Mouse (Mus musculus): ENCODE results near the gene Gbgt1.
"Not testable (repeated sequence)": the region's sequence is repeated elsewhere in the genome, so short reads cannot be mapped to it uniquely, and the experiment has no call there.

The Gbgt1 gene

GRCm38 (mm10) chr2:28496671-28497070 lies at the start of gene Gbgt1:
TSS of gene Gbgt1 (plus strand) at chr2:28496891.
- in situ Hi-C loops (cut with MboI; ENCODE audit: low pct_unique_long_range_greater_than_20kb in 1 of 2, low sequenced_read_pairs in 2 of 2, unreplicated experiment in 1 of 2), result no loop called here

DNA sequence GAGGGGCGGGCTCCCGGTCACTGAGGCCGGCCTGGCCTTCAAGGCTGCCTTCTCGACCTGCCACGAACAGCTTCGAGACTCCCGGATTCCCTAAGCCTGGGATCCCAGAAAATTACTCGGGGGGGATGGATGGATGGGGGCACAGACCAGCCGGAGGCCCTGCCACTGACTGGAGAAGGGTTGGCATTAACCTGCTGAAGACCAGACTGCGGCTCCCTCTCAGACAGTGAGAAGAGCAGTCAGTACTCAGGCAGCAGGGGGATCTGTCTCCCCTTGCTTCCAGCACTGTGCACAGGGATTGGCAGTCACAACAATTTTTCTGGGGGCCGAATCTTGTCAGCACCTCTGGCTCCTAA lies 49.4 kb upstream of the Gbgt1 start:
- in situ Hi-C loops (cut with MboI; ENCODE audit: low pct_unique_long_range_greater_than_20kb in 1 of 2, low sequenced_read_pairs in 2 of 2, unreplicated experiment in 1 of 2), result no loop called here

GRCm38 (mm10) chr2:28451663-28452062 lies 45.0 kb upstream of the Gbgt1 start:
- in situ Hi-C loops (cut with MboI; ENCODE audit: low pct_unique_long_range_greater_than_20kb in 1 of 2, low sequenced_read_pairs in 2 of 2, unreplicated experiment in 1 of 2), result no loop called here

DNA sequence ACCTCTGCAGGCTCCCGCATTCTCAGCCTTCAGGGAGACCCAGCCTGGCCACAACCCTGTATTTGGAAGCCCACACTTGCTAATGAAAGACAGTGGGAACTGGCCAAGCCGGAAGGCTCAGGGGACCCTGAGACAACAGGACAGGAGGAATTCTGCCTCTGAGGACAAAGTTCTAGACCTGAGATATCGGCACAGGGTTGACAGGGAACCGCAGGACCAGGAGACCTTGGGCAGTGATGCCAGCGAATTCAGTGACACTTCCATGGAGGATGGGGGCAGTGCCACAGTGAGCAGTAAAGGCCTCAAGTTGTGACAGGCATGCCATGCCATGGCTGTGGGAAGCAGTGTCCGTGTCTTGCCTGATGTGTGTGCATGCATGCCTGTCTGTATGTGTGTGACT lies 43.2 kb upstream of the Gbgt1 start:
- in situ Hi-C loops (cut with MboI; ENCODE audit: low pct_unique_long_range_greater_than_20kb in 1 of 2, low sequenced_read_pairs in 2 of 2, unreplicated experiment in 1 of 2), result no loop called here

- in situ Hi-C loops (cut with MboI; ENCODE audit: low pct_unique_long_range_greater_than_20kb in 1 of 2, low sequenced_read_pairs in 2 of 2, unreplicated experiment in 1 of 2), result no loop called here
Measured at GRCm38 (mm10) chr2:28456616-28457015, 40.1 kb upstream of the Gbgt1 start.

GRCm38 (mm10) chr2:28463919-28464318 lies 32.8 kb upstream of the Gbgt1 start:
- in situ Hi-C loops (cut with MboI; ENCODE audit: low pct_unique_long_range_greater_than_20kb in 1 of 2, low sequenced_read_pairs in 2 of 2, unreplicated experiment in 1 of 2), result no loop called here

DNA sequence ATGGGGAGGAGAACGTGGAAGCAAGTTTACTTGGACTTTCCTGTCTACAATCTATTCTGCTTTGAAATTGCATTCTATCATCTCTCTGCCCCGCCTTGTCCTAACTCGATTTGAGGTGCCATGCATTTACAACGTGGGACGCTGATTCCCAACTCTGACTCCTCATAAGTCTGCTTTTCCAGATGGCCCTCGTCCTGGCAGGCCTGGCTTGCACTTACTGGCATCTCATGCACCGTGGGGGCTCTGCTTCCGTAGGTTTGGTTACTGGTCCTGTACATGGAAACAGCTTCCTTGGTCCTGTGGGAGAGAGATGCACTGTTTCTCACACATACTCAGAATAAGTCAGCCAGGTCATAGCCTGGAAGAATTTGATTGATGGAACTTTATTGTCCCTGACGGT lies 31.8 kb upstream of the Gbgt1 start:
- in situ Hi-C loops (cut with MboI; ENCODE audit: low pct_unique_long_range_greater_than_20kb in 1 of 2, low sequenced_read_pairs in 2 of 2, unreplicated experiment in 1 of 2), result no loop called here

- in situ Hi-C loops (cut with MboI; ENCODE audit: low pct_unique_long_range_greater_than_20kb in 1 of 2, low sequenced_read_pairs in 2 of 2, unreplicated experiment in 1 of 2), result no loop called here
Measured at GRCm38 (mm10) chr2:28465836-28466518, 30.7 kb upstream of the Gbgt1 start, which contains the start of gene 1700007K13Rik. TSS of gene 1700007K13Rik (minus strand) at chr2:28466332.

- in situ Hi-C loops (cut with MboI; ENCODE audit: low pct_unique_long_range_greater_than_20kb in 1 of 2, low sequenced_read_pairs in 2 of 2, unreplicated experiment in 1 of 2), result no loop called here
Measured at GRCm38 (mm10) chr2:28467860-28468485, 28.7 kb upstream of the Gbgt1 start, which contains the start of gene Mrps2. TSS of gene Mrps2 (plus strand) at chr2:28468066.

GRCm38 (mm10) chr2:28468486-28469225 lies 28.0 kb upstream of the Gbgt1 start:
- in situ Hi-C loops (cut with MboI; ENCODE audit: low pct_unique_long_range_greater_than_20kb in 1 of 2, low sequenced_read_pairs in 2 of 2, unreplicated experiment in 1 of 2), result no loop called here

DNA sequence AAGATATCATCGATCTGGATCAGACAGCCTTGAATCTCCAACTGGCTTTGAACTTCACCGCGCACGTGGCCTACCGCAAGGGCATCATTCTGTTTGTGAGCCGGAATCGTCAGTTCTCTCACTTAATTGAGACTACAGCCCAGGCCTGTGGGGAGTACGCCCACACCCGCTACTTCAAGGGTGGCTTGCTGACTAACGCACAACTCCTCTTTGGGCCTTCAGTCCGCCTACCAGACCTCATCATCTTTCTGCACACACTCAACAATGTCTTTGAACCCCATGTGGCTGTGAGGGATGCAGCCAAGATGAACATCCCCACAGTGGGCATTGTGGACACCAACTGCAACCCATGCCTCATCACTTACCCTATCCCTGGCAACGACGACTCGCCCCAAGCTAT lies 27.2 kb upstream of the Gbgt1 start:
- in situ Hi-C loops (cut with MboI; ENCODE audit: low pct_unique_long_range_greater_than_20kb in 1 of 2, low sequenced_read_pairs in 2 of 2, unreplicated experiment in 1 of 2), result no loop called here

- in situ Hi-C loops (cut with MboI; ENCODE audit: low pct_unique_long_range_greater_than_20kb in 1 of 2, low sequenced_read_pairs in 2 of 2, unreplicated experiment in 1 of 2), result no loop called here
Measured at GRCm38 (mm10) chr2:28470591-28470990, 26.1 kb upstream of the Gbgt1 start.

- in situ Hi-C loops (cut with MboI; ENCODE audit: low pct_unique_long_range_greater_than_20kb in 1 of 2, low sequenced_read_pairs in 2 of 2, unreplicated experiment in 1 of 2), result not testable (repeated sequence)
Measured at GRCm38 (mm10) chr2:28472011-28472410, 24.7 kb upstream of the Gbgt1 start.

- in situ Hi-C loops (cut with MboI; ENCODE audit: low pct_unique_long_range_greater_than_20kb in 1 of 2, low sequenced_read_pairs in 2 of 2, unreplicated experiment in 1 of 2), result not testable (repeated sequence)
Measured at GRCm38 (mm10) chr2:28477993-28478392, 18.7 kb upstream of the Gbgt1 start.

DNA sequence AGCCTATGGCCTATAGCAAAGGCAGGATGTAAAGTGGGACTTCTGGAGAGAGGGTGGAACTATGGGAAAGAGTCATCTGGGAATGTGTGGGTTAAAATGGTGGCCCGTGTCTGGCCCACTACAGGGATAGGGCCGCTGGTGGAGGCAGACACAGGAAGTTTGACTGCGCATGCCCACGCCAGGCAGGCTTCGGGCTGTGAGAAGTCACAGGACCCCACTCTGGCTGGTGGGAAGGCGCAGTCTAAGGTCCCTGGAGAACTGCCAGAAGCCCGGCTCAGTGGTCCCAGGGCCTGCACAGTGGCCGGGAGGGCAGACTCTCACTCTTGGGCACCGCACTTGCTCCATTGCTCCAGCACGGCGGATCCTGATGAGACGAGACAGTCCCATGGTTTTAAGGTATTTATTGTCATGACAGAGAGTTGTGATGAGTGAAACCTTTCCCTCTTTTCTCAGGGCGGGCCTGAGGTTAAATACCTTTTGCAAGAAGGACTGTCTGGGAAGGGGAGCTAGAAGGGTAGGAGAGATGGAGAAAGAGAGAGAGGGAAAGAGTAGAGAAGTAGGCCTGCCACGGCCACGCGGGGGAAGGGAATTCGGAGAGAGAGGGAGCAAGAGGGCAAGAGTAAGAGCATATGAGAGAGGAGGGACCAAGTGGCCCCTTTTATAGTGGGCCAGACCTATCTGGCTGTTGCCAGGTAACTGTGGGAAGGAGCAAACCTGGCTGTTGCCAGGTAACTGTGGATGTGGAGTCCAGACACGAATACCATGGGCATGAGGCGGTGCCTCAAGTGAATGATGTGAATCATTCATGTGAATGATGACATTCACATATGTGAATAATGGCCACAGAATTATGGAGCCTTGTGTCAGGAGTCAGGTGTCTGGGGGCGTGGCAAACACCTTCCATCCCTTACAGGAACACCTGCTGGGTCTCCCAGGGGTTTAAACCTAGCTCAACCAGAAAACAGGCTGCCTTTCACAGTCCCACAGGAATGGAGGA lies 17.2 kb upstream of the Gbgt1 start:
- in situ Hi-C loops (cut with MboI; ENCODE audit: low pct_unique_long_range_greater_than_20kb in 1 of 2, low sequenced_read_pairs in 2 of 2, unreplicated experiment in 1 of 2), result no loop called here

DNA sequence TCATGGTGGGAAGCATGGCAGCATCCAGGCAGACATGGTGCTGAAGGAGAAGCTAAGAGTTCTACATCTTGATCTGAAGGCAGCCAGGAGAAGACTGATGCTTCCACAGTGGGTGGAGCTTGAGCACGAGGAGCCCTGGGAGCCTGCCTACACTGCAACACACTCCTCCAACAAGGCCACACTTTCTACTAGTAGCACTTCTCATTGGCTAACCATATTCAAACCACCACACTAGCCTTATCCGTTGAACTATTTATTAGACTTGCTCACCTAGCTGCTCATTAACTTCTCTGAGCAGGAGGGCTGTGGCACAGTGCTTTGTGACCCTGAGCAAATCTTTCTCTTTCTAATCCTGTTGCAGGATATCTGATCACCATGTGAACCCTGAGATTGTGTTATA lies 12.8 kb upstream of the Gbgt1 start:
- in situ Hi-C loops (cut with MboI; ENCODE audit: low pct_unique_long_range_greater_than_20kb in 1 of 2, low sequenced_read_pairs in 2 of 2, unreplicated experiment in 1 of 2), result no loop called here

GRCm38 (mm10) chr2:28494521-28494920 lies 2.2 kb upstream of the Gbgt1 start:
- in situ Hi-C loops (cut with MboI; ENCODE audit: low pct_unique_long_range_greater_than_20kb in 1 of 2, low sequenced_read_pairs in 2 of 2, unreplicated experiment in 1 of 2), result no loop called here

DNA sequence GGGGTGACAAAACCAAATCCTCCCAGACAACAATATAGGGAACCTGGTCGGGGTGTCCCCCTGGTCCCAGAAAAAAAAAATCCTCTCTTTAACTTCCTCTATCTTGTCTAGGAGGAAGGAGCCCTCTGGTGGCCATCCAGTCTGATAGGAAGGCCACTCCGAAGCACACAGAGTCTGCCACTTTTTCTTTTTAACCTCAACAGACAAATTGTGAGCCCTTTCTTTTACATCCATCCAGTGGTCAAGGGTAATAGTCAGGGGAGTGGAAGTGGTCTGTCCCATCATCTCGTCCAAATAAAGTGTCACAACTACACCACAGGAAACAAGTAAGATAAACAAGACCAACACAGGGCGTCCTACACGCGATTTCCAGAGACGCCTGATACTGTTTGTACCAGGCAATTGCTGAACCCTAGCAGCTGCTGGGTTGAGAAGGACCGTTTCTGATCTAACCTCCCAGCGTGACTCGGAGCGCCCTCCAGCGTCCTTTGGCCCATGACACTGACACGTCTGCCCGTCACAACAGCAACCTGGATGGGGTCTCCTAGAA lies 1.4 kb upstream of the Gbgt1 start:
- in situ Hi-C loops (cut with MboI; ENCODE audit: low pct_unique_long_range_greater_than_20kb in 1 of 2, low sequenced_read_pairs in 2 of 2, unreplicated experiment in 1 of 2), result no loop called here
